Mouse (Mus musculus): Measurements from ENCODE around the gene Espl1. TPM values are rescaled to one million over a fixed set of nuclear protein-coding genes. Genes with fewer than 3 reads are reported as not detected.

Gene Espl1
- polyA plus RNA-seq, 1 experiment from 2014 or later = 40.9 TPM

GRCm38 (mm10) chr15:102279783-102280520 lies 16.1 kb upstream of the Espl1 start:
- Histone ChIP-seq H3K36me3 (peaks cover 24% of the 10 kb centered on the region), H3K9me3 (no peaks in the 10 kb centered on the region), H3K4me1 (peaks cover 36% of the 10 kb centered on the region), H3K27ac (peak overlapping the region; percentile 96), H3K4me3 (peak overlapping the region; percentile 98), H3K27me3 (ENCODE audit: insufficient read depth, poor library complexity, severe bottlenecking) (no peaks in the 10 kb centered on the region)
- WGBS = 29% methylated on average over 13 of the region's 13 CpGs
- DNase-seq (ENCODE audit: low spot score) = no peak

- H3K36me3 ChIP-seq = peaks cover 24% of the 10 kb centered on the region
- 0 out of 2 replicates have a peak overlapping the region, but pooled peaks have one; percentile 96 for H3K27ac ChIP-seq
- 93% methylated on average over 19 of the region's 19 CpGs for WGBS
- no peaks in the 10 kb centered on the region for H3K27me3 ChIP-seq (ENCODE audit: insufficient read depth, poor library complexity, severe bottlenecking)
- peaks cover 41% of the 10 kb centered on the region for H3K4me1 ChIP-seq
- H3K4me3 ChIP-seq = peak overlapping the region; percentile 98
- no peak for DNase-seq (ENCODE audit: low spot score)
- no peaks in the 10 kb centered on the region for H3K9me3 ChIP-seq
These were observed 15.4 kb upstream of the Espl1 start for GRCm38 (mm10) chr15:102280623-102281022.

- peaks cover 24% of the 10 kb centered on the region for H3K36me3 ChIP-seq
- H3K27ac ChIP-seq = no peak overlapping the region
- WGBS = 73% methylated on average over 8 of the region's 8 CpGs
- peaks cover 41% of the 10 kb centered on the region for H3K4me1 ChIP-seq
- H3K9me3 ChIP-seq = no peaks in the 10 kb centered on the region
- no peaks in the 10 kb centered on the region for H3K27me3 ChIP-seq (ENCODE audit: insufficient read depth, poor library complexity, severe bottlenecking)
- no peak for DNase-seq (ENCODE audit: low spot score)
- H3K4me3 ChIP-seq = no peak overlapping the region
These were observed 13.4 kb upstream of the Espl1 start for GRCm38 (mm10) chr15:102282463-102283292.

GRCm38 (mm10) chr15:102283648-102284047 lies 12.4 kb upstream of the Espl1 start:
- DNase-seq (ENCODE audit: low spot score) = no peak
- Histone ChIP-seq H3K27ac (no peak overlapping the region), H3K27me3 (ENCODE audit: insufficient read depth, poor library complexity, severe bottlenecking) (no peaks in the 10 kb centered on the region), H3K36me3 (peaks cover 24% of the 10 kb centered on the region), H3K9me3 (no peaks in the 10 kb centered on the region), H3K4me3 (no peak overlapping the region), H3K4me1 (peaks cover 38% of the 10 kb centered on the region)
- WGBS = 58% methylated on average over 3 of the region's 3 CpGs

GRCm38 (mm10) chr15:102287395-102287794 lies 8.7 kb upstream of the Espl1 start:
- no peak for DNase-seq (ENCODE audit: low spot score)
- Histone ChIP-seq H3K9me3 (no peaks in the 10 kb centered on the region), H3K27ac (no peak overlapping the region), H3K4me3 (no peak overlapping the region), H3K4me1 (peaks cover 12% of the 10 kb centered on the region), H3K27me3 (ENCODE audit: insufficient read depth, poor library complexity, severe bottlenecking) (no peaks in the 10 kb centered on the region), H3K36me3 (peaks cover 3% of the 10 kb centered on the region; the same call in 1 of the 2 replicates)

- Histone ChIP-seq H3K27ac (peak overlapping the region; percentile 83), H3K4me3 (peak overlapping the region; percentile 86), H3K27me3 (ENCODE audit: insufficient read depth, poor library complexity, severe bottlenecking) (no peaks in the 10 kb centered on the region), H3K9me3 (no peaks in the 10 kb centered on the region), H3K36me3 (peaks cover 37% of the 10 kb centered on the region), H3K4me1 (peaks cover 6% of the 10 kb centered on the region)
- DNase-seq (ENCODE audit: low spot score) = no peak
- WGBS = 4% methylated on average over 24 of the region's 24 CpGs
These were observed 421 bp downstream of the Espl1 start for GRCm38 (mm10) chr15:102296368-102297006.

GRCm38 (mm10) chr15:102302542-102302941 lies 6.5 kb downstream of the Espl1 start:
- Histone ChIP-seq H3K9me3 (no peaks in the 10 kb centered on the region), H3K27me3 (ENCODE audit: insufficient read depth, poor library complexity, severe bottlenecking) (no peaks in the 10 kb centered on the region), H3K4me1 (peaks cover 3% of the 10 kb centered on the region; the same call in 1 of the 2 replicates), H3K36me3 (peaks cover 88% of the 10 kb centered on the region), H3K4me3 (no peak overlapping the region), H3K27ac (no peak overlapping the region)
- 39% methylated on average over 6 of the region's 6 CpGs for WGBS
- peak; percentile 93 for DNase-seq (ENCODE audit: low spot score)

GRCm38 (mm10) chr15:102308717-102309116 lies 12.7 kb downstream of the Espl1 start:
- no peak for DNase-seq (ENCODE audit: low spot score)
- WGBS = 86% methylated on average over 9 of the region's 9 CpGs
- H3K4me1 ChIP-seq = no peaks in the 10 kb centered on the region
- H3K27ac ChIP-seq = no peak overlapping the region
- no peak overlapping the region for H3K4me3 ChIP-seq
- no peaks in the 10 kb centered on the region for H3K27me3 ChIP-seq (ENCODE audit: insufficient read depth, poor library complexity, severe bottlenecking)
- peaks cover 93% of the 10 kb centered on the region for H3K36me3 ChIP-seq
- no peaks in the 10 kb centered on the region for H3K9me3 ChIP-seq

GRCm38 (mm10) chr15:102310074-102310845 lies 14.2 kb downstream of the Espl1 start:
- no peak for DNase-seq (ENCODE audit: low spot score)
- no peaks in the 10 kb centered on the region for H3K27me3 ChIP-seq (ENCODE audit: insufficient read depth, poor library complexity, severe bottlenecking)
- H3K4me3 ChIP-seq = no peak overlapping the region
- H3K9me3 ChIP-seq = no peaks in the 10 kb centered on the region
- no peaks in the 10 kb centered on the region for H3K4me1 ChIP-seq
- H3K27ac ChIP-seq = no peak overlapping the region
- H3K36me3 ChIP-seq = peaks cover 93% of the 10 kb centered on the region
- 61% methylated on average over 10 of the region's 10 CpGs for WGBS

GRCm38 (mm10) chr15:102311489-102311888 lies 15.4 kb downstream of the Espl1 start:
- no peak overlapping the region for H3K27ac ChIP-seq
- no peak overlapping the region for H3K4me3 ChIP-seq
- no peaks in the 10 kb centered on the region for H3K4me1 ChIP-seq
- H3K9me3 ChIP-seq = no peaks in the 10 kb centered on the region
- H3K36me3 ChIP-seq = peaks cover 93% of the 10 kb centered on the region
- H3K27me3 ChIP-seq (ENCODE audit: insufficient read depth, poor library complexity, severe bottlenecking) = no peaks in the 10 kb centered on the region
- no peak for DNase-seq (ENCODE audit: low spot score)

GRCm38 (mm10) chr15:102315292-102315691 lies 19.2 kb downstream of the Espl1 start:
- H3K36me3 ChIP-seq = peaks cover 88% of the 10 kb centered on the region
- no peak for DNase-seq (ENCODE audit: low spot score)
- 92% methylated on average over 8 of the region's 8 CpGs for WGBS

GRCm38 (mm10) chr15:102316263-102316662 lies 20.2 kb downstream of the Espl1 start:
- Histone ChIP-seq H3K4me3 (no peak overlapping the region), H3K27ac (no peak overlapping the region), H3K27me3 (ENCODE audit: insufficient read depth, poor library complexity, severe bottlenecking) (no peaks in the 10 kb centered on the region), H3K9me3 (no peaks in the 10 kb centered on the region), H3K4me1 (no peaks in the 10 kb centered on the region), H3K36me3 (peaks cover 91% of the 10 kb centered on the region)
- WGBS = 87% methylated on average over 6 of the region's 6 CpGs
- DNase-seq (ENCODE audit: low spot score) = no peak

More at GRCm38 (mm10) chr15:102315292-102315691, 19.2 kb downstream of the Espl1 start:
- H3K9me3 ChIP-seq = no peaks in the 10 kb centered on the region
- H3K4me1 ChIP-seq = no peaks in the 10 kb centered on the region
- no peaks in the 10 kb centered on the region for H3K27me3 ChIP-seq (ENCODE audit: insufficient read depth, poor library complexity, severe bottlenecking)
- H3K27ac ChIP-seq = no peak overlapping the region
- no peak overlapping the region for H3K4me3 ChIP-seq

All from heart, embryonic 10.5 days (tissue).